Mouse (Mus musculus): Measurements from ENCODE around the gene Sass6. TPM values are rescaled to one million over a fixed set of nuclear protein-coding genes. Genes with fewer than 3 reads are reported as not detected.

Sass6 gene
- 8.3 TPM for polyA plus RNA-seq (2014; fragmentation: Illumina TruSeq; extraction: RNeasy Lipid Tissue Mini Kit (QIAGEN cat#74804); ENCODE audit: low read depth, low replicate concordance)

DNA sequence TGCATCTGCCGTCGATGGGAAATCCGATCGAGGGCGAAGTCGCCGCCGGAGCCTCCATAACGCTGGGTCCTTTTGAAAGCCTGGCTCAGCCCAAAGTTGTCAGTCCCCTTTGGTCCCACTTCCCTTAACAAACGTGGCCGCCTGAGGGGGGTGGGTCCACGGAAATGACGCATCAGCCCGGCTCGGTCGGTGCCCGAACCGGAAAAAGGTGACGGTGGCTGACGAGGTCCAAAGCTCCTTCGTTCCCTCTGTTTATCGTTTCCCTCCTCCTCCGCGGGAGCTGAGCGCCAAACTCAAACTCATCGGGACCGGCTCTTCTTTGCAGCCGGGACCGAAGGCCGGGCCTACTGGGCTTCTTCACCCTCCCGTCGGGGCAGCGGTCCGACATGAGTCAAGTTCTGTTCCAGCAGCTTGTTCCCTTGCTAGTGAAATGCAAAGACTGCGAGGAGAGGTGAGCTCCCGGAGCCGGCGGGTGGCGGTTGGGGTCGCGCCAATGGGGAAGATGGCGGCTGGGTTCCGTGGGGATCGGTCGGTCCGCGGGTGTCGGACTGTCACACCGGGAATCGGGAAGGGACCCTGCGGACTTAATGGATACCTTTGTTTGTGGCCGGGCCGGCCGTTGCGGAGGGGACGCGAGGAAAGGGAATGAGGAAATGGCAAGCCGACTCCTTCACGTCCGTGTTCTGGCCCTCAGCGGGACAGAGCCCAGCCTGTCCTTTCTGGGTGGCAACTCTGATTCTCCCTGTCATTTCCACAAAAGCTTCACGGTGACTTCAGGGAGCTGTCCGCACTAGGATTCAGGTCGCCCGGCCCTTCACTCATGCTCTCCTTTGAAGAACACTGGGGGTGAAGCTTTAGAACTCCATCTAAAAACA, at the start of gene Sass6:
Sass6 (plus strand) TSS at position 255 of the 875 bp plus-strand sequence.

DNA sequence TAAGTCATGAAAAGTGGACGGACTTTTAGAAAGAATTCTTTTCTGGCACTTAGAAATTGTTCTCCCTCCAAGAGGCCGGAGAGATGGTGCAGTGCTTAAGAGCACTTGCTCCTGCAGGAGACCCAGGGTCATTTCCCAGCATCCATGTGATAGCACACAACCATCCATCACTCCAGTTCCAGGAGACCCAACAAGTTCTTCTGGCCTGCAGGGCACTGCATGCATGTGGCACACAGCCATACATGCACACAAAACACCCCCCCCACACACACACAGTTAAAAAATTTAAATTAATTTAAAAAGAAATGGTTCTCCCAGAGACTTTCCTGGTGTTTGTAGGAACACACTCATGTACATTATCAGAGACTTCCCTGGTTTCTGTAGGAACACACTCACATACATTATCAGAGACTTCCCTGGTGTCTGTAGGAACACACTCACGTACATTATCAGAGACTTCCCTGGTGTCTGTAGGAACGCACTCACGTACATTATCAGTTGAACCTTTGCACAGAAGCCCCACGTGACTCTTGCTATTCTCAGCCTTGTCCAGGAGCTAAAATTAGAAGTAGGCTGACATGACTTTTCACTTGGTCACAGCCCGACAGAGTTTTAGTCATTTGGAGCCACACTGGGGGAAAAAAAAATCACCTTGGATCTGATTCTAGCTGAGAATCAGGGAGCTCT, 32.2 kb upstream of the Sass6 start, which contains the start of gene Lrrc39:
Lrrc39 (plus strand) TSS at position 566 of the 687 bp plus-strand sequence.

DNA sequence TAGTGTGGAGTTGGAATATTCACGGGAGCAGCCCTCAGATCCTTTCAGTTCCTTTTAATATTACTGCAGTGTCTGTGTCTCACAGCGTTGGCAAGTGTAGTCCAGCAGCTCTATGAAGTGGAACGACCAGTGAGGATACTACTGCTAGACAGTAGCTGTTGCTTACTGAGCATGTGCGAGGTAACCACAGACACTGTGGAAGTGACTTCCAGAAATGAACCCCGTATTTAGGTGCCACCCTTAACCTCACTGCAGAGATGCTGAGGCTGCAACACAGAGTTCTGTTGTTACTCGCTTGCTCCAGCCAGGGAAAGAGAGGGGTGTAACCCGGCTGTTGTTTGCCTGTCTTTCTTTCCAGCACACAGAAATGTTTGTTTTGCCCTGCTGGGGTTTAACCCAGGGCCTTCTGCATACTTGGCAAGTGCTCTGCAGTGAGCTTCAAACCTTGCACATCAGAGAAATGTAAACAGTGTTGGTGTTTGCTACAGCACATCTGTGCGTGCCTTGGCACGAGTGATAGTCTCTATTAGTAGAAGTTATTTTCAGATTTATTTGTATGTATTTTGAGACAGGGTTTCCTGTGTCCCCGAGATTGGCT, 19.6 kb downstream of the Sass6 start, which contains the start of gene Trmt13:
Trmt13 (minus strand) TSS at position 293 of the 598 bp plus-strand sequence.

DNA sequence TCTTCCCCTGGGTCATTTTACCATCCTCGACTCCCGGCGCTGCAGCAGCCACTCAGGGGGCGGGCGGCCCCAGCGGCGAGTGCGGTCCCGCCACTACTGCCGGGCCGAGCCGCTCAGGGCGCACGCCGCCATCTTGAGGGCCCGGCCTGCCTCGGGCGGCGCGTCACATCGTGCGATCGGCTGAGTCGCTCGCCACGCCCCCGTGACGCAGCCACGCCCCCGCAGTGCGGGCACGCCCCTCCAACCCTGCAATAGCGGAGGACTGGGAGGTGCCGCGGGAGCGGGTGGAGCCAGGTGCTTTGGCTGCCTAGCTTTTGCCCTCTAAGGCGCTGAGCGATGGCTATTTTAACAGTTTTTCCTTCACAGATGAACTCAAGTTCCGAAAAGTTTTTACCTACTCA, 67.7 kb downstream of the Sass6 start, which contains the start of gene Mfsd14a:
Mfsd14a (minus strand) TSS at position 215 of the 401 bp plus-strand sequence.

Other genes with a start within 250 kb of the Sass6 start
- 19.6 TPM for gene Cdc14a, start 170.9 kb upstream of the Sass6 start, polyA plus RNA-seq (2014; fragmentation: Illumina TruSeq; extraction: RNeasy Lipid Tissue Mini Kit (QIAGEN cat#74804); ENCODE audit: low read depth, low replicate concordance)
- gene Rtca, start 86.8 kb upstream of the Sass6 start, polyA plus RNA-seq (2014; fragmentation: Illumina TruSeq; extraction: RNeasy Lipid Tissue Mini Kit (QIAGEN cat#74804); ENCODE audit: low read depth, low replicate concordance) = 71.4 TPM
- gene Dbt, start 81.9 kb upstream of the Sass6 start, polyA plus RNA-seq (2014; fragmentation: Illumina TruSeq; extraction: RNeasy Lipid Tissue Mini Kit (QIAGEN cat#74804); ENCODE audit: low read depth, low replicate concordance) = 153 TPM
- gene Lrrc39, start 32.0 kb upstream of the Sass6 start, polyA plus RNA-seq (2014; fragmentation: Illumina TruSeq; extraction: RNeasy Lipid Tissue Mini Kit (QIAGEN cat#74804); ENCODE audit: low read depth, low replicate concordance) = 6.5 TPM
- gene Trmt13, start 19.6 kb downstream of the Sass6 start, polyA plus RNA-seq (2014; fragmentation: Illumina TruSeq; extraction: RNeasy Lipid Tissue Mini Kit (QIAGEN cat#74804); ENCODE audit: low read depth, low replicate concordance) = 26.8 TPM
- gene Mfsd14a, start 67.7 kb downstream of the Sass6 start, polyA plus RNA-seq (2014; fragmentation: Illumina TruSeq; extraction: RNeasy Lipid Tissue Mini Kit (QIAGEN cat#74804); ENCODE audit: low read depth, low replicate concordance) = 136 TPM
- not detected for gene Gm43191, start 86.3 kb downstream of the Sass6 start, polyA plus RNA-seq (2014; fragmentation: Illumina TruSeq; extraction: RNeasy Lipid Tissue Mini Kit (QIAGEN cat#74804); ENCODE audit: low read depth, low replicate concordance)
- gene Slc35a3, start 117.8 kb downstream of the Sass6 start, polyA plus RNA-seq (2014; fragmentation: Illumina TruSeq; extraction: RNeasy Lipid Tissue Mini Kit (QIAGEN cat#74804); ENCODE audit: low read depth, low replicate concordance) = 81.7 TPM
- 76.0 TPM for gene Agl, start 213.2 kb downstream of the Sass6 start, polyA plus RNA-seq (2014; fragmentation: Illumina TruSeq; extraction: RNeasy Lipid Tissue Mini Kit (QIAGEN cat#74804); ENCODE audit: low read depth, low replicate concordance)

Measured in adrenal gland, adult 10 weeks (tissue).